Mouse (Mus musculus) embryonic facial prominence, embryonic 15.5 days (tissue): ENCODE results near the gene Meis2. TPM values are rescaled to one million over a fixed set of nuclear protein-coding genes. Genes with fewer than 3 reads are reported as not detected.

Experiments used
- ATAC-seq: fragments of 200-750 bp; cut with Nextera tagmentation; 2 replicates; pipeline ENCODE4 v1.8.0; 2017; ENCODE audit warnings: low read depth, moderate TSS enrichment; ENCODE audit not compliant: insufficient number of reproducible peaks, low FRiP score, low TSS enrichment
- H3K27ac ChIP-seq: fragments of 300-500 bp; sonication (generic); replicated peaks from 2 replicates; pipeline ENCODE4 v1.5.1; 2015; ENCODE audit warnings: mild to moderate bottlenecking, inconsistent platforms
- H3K27me3 ChIP-seq: fragments of 300-500 bp; sonication (generic); 2 replicates; pipeline ENCODE4 v1.6.1; 2015; ENCODE audit warnings: inconsistent platforms
- H3K36me3 ChIP-seq: fragments of 300-500 bp; sonication (generic); 2 replicates; pipeline ENCODE4 v1.6.1; 2015; ENCODE audit warnings: mild to moderate bottlenecking, inconsistent platforms
- H3K4me1 ChIP-seq: fragments of 300-500 bp; sonication (generic); 2 replicates; pipeline ENCODE4 v1.6.1; 2015; ENCODE audit warnings: inconsistent platforms
- H3K4me2 ChIP-seq: fragments of 300-500 bp; sonication (generic); replicated peaks from 2 replicates; pipeline ENCODE4 v1.6.1; 2015; ENCODE audit warnings: mild to moderate bottlenecking, inconsistent platforms
- H3K4me3 ChIP-seq: fragments of 300-500 bp; sonication (generic); replicated peaks from 2 replicates; pipeline ENCODE4 v1.5.1; 2015; ENCODE audit warnings: mild to moderate bottlenecking, inconsistent platforms
- H3K9ac ChIP-seq: fragments of 300-500 bp; sonication (generic); 2 replicates; pipeline ENCODE4 v1.6.1; 2015; ENCODE audit warnings: inconsistent platforms
- H3K9me3 ChIP-seq: fragments of 300-500 bp; sonication (generic); replicated peaks from 2 replicates; pipeline ENCODE4 v1.6.1; 2016; ENCODE audit warnings: inconsistent platforms
- WGBS: fragments of 180-500 bp; shearing (Covaris S2); methylation state at CpG from one replicate; pipeline ENCODE4 v1.1.7; 2015; 5-methylcytosine and 5-hydroxymethylcytosine counted together
- polyA plus RNA-seq: library from polyadenylated mRNA; unstranded; fragments of >200 nt; fragmentation: Nextera tagmentation; extraction: Ambion mirVana; gene quantifications from 2 replicates; pipeline ENCODE4 v1.2.1, GENCODE M21; 2015

The Meis2 gene
- polyA plus RNA-seq, 1 experiment from 2014 or later: 33.4 TPM

- H3K27ac ChIP-seq: no peak overlapping the region
- peaks cover 14% of the 10 kb centered on the region for H3K4me1 ChIP-seq
- 83% methylated on average over 2 of the region's 2 CpGs for WGBS
- H3K27me3 ChIP-seq: no peaks in the 10 kb centered on the region
- no peak overlapping the region for H3K4me3 ChIP-seq
- no peak overlapping the region for H3K9ac ChIP-seq
- H3K9me3 ChIP-seq: no peaks in the 10 kb centered on the region
- H3K4me2 ChIP-seq: no peak overlapping the region
- peaks cover 3% of the 10 kb centered on the region; the same call in 1 of the 2 replicates for H3K36me3 ChIP-seq
- no peak for ATAC-seq
Measured at GRCm38 (mm10) chr2:115996438-115996837, 69.2 kb downstream of the Meis2 start.

- no peak overlapping the region for H3K4me2 ChIP-seq
- 0 out of 2 replicates have a peak, but pooled peaks cover 2% of the 10 kb centered on the region for H3K36me3 ChIP-seq
- peaks cover 10% of the 10 kb centered on the region; the same call in 1 of the 2 replicates for H3K4me1 ChIP-seq
- no peak overlapping the region for H3K4me3 ChIP-seq
- H3K9ac ChIP-seq: no peak overlapping the region
- no peaks in the 10 kb centered on the region for H3K9me3 ChIP-seq
- H3K27me3 ChIP-seq: no peaks in the 10 kb centered on the region
- 39% methylated on average over 4 of the region's 4 CpGs for WGBS
- H3K27ac ChIP-seq: peak overlapping the region; percentile 51
- ATAC-seq: no peak
Measured at GRCm38 (mm10) chr2:115993877-115994276, 71.8 kb downstream of the Meis2 start.

DNA sequence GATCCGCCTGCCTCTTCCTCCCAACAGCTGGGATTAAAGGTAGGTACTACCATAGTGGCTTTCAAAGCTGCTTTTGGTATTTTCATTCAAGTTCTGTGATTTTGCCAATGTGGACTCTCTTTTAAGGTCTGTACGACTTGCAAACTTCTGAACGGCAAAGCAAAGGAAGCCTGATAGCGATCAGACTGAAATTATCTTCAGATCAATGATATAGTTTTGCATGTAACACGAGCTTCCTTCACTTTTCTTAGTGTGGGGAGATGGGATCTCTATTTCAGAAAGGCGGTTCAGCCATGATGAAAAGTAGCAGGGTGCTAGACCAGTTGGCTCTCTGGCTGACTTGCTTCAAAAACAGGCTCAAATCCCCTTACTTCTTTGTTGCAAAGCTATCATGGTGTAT, 76.4 kb downstream of the Meis2 start:
- H3K9me3 ChIP-seq: no peaks in the 10 kb centered on the region
- no peaks in the 10 kb centered on the region for H3K36me3 ChIP-seq
- no peak overlapping the region for H3K4me2 ChIP-seq
- H3K9ac ChIP-seq: no peak overlapping the region
- peaks cover 8% of the 10 kb centered on the region; the same call in 1 of the 2 replicates for H3K4me1 ChIP-seq
- ATAC-seq: no peak
- H3K27me3 ChIP-seq: no peaks in the 10 kb centered on the region
- no peak overlapping the region for H3K27ac ChIP-seq
- H3K4me3 ChIP-seq: no peak overlapping the region
- 72% methylated on average over 6 of the region's 6 CpGs for WGBS

GRCm38 (mm10) chr2:115988448-115988847, 77.2 kb downstream of the Meis2 start:
- no peak for ATAC-seq
- H3K36me3 ChIP-seq: no peaks in the 10 kb centered on the region
- H3K27ac ChIP-seq: no peak overlapping the region
- no peak overlapping the region for H3K4me3 ChIP-seq
- H3K27me3 ChIP-seq: no peaks in the 10 kb centered on the region
- H3K4me2 ChIP-seq: no peak overlapping the region
- H3K9ac ChIP-seq: no peak overlapping the region
- no peaks in the 10 kb centered on the region for H3K9me3 ChIP-seq
- peaks cover under 1% of the 10 kb centered on the region; the same call in 1 of the 2 replicates for H3K4me1 ChIP-seq
- WGBS: 82% methylated on average over 4 of the region's 4 CpGs

- no peak overlapping the region for H3K9ac ChIP-seq
- no peak overlapping the region for H3K27ac ChIP-seq
- H3K4me1 ChIP-seq: 0 out of 2 replicates have a peak, but pooled peaks cover 7% of the 10 kb centered on the region
- H3K4me3 ChIP-seq: no peak overlapping the region
- no peak overlapping the region for H3K4me2 ChIP-seq
- H3K36me3 ChIP-seq: no peaks in the 10 kb centered on the region
- ATAC-seq: no peak
- H3K27me3 ChIP-seq: no peaks in the 10 kb centered on the region
- WGBS: 54% methylated on average over 9 of the region's 9 CpGs
- no peaks in the 10 kb centered on the region for H3K9me3 ChIP-seq
Measured at GRCm38 (mm10) chr2:115984952-115985351, 80.7 kb downstream of the Meis2 start.

DNA sequence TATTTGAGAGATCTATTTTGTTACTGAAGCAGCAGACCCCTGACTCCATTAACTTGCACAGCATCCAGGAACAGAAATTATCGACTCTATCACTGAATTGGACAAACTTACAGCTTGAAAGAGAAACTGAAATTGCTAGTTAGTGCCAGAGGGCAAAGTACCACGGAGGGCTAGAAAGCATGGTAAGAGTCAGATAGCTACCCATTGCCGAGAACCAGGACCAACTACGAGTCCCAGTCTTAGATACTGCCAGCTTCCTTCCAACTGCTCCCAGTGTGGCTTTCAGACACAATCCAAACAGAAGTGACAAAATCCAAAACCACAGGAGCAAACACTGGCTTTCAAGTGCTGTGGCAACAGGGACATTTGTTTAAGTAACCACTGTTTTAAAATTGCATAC, 81.2 kb downstream of the Meis2 start:
- no peak for ATAC-seq
- no peak overlapping the region for H3K27ac ChIP-seq
- WGBS: 68% methylated on average over 4 of the region's 4 CpGs
- H3K27me3 ChIP-seq: no peaks in the 10 kb centered on the region
- H3K9ac ChIP-seq: no peak overlapping the region
- no peak overlapping the region for H3K4me3 ChIP-seq
- no peak overlapping the region for H3K4me2 ChIP-seq
- H3K4me1 ChIP-seq: 0 out of 2 replicates have a peak, but pooled peaks cover 12% of the 10 kb centered on the region
- no peaks in the 10 kb centered on the region for H3K9me3 ChIP-seq
- no peaks in the 10 kb centered on the region for H3K36me3 ChIP-seq

- Histone ChIP-seq H3K9me3 (no peaks in the 10 kb centered on the region), H3K4me2 (no peak overlapping the region), H3K36me3 (no peaks in the 10 kb centered on the region), H3K27ac (no peak overlapping the region), H3K27me3 (no peaks in the 10 kb centered on the region), H3K4me1 (0 out of 2 replicates have a peak, but pooled peaks cover 22% of the 10 kb centered on the region), H3K4me3 (no peak overlapping the region), H3K9ac (no peak overlapping the region)
- no peak for ATAC-seq
Measured at GRCm38 (mm10) chr2:115980490-115980889, 85.1 kb downstream of the Meis2 start.

DNA sequence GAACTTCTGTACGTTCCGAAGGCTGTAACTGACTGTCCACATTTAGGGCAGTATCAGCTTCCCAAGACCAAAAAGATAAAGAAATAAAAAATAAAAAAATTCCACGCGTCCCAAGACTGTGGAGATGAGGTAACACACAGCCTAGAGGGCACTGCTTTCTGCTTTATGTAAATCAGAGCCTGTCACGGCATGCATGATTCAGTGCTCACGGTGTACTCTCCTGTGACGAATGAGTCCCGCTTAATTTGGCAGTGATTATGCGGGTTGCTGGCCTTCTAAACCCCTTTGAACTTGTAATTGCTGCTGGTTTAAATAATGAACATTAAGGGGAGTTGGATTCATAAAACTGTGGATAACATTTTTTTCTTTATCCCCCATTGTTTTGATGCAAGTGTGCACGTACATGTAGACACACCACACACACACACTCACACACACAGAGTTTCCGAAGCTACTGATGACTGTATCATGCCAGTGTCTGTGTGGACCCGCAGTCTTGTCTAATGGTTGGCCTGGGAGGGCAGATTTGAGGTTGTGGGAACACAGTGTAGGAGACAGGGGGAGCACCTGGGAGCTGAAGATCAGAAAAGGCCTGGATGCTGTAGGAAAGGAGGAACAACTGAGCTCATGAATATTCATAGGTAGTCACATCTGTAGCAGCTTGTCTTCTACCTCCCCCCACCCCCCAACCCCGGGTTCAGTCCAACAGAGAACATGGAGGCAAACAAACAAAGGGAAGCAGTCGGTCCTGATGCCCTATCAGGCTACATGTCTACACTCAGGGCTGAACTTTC, 85.8 kb downstream of the Meis2 start:
- 36% methylated on average over 14 of the region's 14 CpGs for WGBS
- Histone ChIP-seq H3K27ac (no peak overlapping the region), H3K9ac (no peak overlapping the region), H3K36me3 (no peaks in the 10 kb centered on the region), H3K4me2 (no peak overlapping the region), H3K4me1 (0 out of 2 replicates have a peak, but pooled peaks cover 22% of the 10 kb centered on the region), H3K9me3 (no peaks in the 10 kb centered on the region), H3K27me3 (no peaks in the 10 kb centered on the region), H3K4me3 (no peak overlapping the region)
- ATAC-seq: no peak

GRCm38 (mm10) chr2:115978666-115979065, 87.0 kb downstream of the Meis2 start:
- Histone ChIP-seq H3K36me3 (no peaks in the 10 kb centered on the region), H3K4me3 (no peak overlapping the region), H3K9me3 (no peaks in the 10 kb centered on the region), H3K4me2 (no peak overlapping the region), H3K4me1 (0 out of 2 replicates have a peak, but pooled peaks cover 22% of the 10 kb centered on the region), H3K27ac (no peak overlapping the region), H3K27me3 (no peaks in the 10 kb centered on the region), H3K9ac (no peak overlapping the region)
- WGBS: 50% methylated on average over 5 of the region's 5 CpGs
- ATAC-seq: no peak

DNA sequence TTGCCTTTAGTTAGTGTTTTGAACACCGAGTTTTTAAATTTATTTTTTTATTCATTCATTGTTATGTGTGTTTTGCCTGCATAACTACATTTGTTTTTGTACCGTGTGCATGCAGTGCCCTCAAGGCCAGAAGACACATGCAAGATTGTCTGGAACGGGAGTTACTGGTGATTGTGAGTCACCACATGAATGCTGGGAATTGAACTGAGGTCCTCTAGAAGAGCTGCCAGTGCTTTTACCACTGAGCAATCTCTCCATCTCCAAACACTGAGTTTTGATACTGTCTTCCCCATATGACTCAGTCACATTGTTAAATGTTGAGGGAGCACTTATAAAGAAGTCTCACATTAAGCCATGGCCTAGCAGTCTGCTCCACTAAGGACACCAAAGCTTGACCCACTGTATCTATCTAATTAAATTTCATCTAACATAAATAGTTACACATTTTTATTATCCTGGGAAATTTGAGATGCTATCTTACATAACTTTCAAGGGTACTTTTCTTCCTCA, 94.3 kb downstream of the Meis2 start:
- Histone ChIP-seq H3K9me3 (no peaks in the 10 kb centered on the region), H3K4me1 (0 out of 2 replicates have a peak, but pooled peaks cover under 1% of the 10 kb centered on the region), H3K27me3 (no peaks in the 10 kb centered on the region), H3K4me3 (no peak overlapping the region), H3K27ac (no peak overlapping the region), H3K4me2 (no peak overlapping the region), H3K36me3 (no peaks in the 10 kb centered on the region), H3K9ac (no peak overlapping the region)
- WGBS: 70% methylated on average over 3 of the region's 3 CpGs
- no peak for ATAC-seq

GRCm38 (mm10) chr2:115970091-115970820, 95.4 kb downstream of the Meis2 start:
- Histone ChIP-seq H3K9me3 (no peaks in the 10 kb centered on the region), H3K4me3 (no peak overlapping the region), H3K9ac (no peak overlapping the region), H3K4me1 (no peaks in the 10 kb centered on the region), H3K4me2 (no peak overlapping the region), H3K27ac (0 out of 2 replicates have a peak overlapping the region, but pooled peaks have one; percentile 1), H3K27me3 (no peaks in the 10 kb centered on the region), H3K36me3 (no peaks in the 10 kb centered on the region)
- ATAC-seq: no peak
- 58% methylated on average over 9 of the region's 9 CpGs for WGBS
